Mouse (Mus musculus) stomach, embryonic 16.5 days (tissue): ENCODE measurements at regions not wholly inside any gene's neighbourhood (a gene's known extent, or its start where the extent isn't known, plus 50 kb on each side); places are given as distances from the start of the nearest gene placed in this dataset.
A peak's percentile ranks its signal among the peaks of the same experiment; 100 is the strongest.

Experiments used
- ATAC-seq: fragments of 200-750 bp; cut with Nextera tagmentation; 2 replicates; pipeline ENCODE4 v1.8.0; 2017; ENCODE audit warnings: moderate number of reproducible peaks, moderate TSS enrichment; ENCODE audit not compliant: insufficient read depth, low FRiP score
- H3K27ac ChIP-seq: fragments of 300-500 bp; sonication (generic); 2 replicates; pipeline ENCODE4 v1.5.1; 2014; ENCODE audit warnings: low read length
- H3K27me3 ChIP-seq: fragments of 300-500 bp; sonication (generic); 2 replicates; pipeline ENCODE4 v1.6.1; 2014; ENCODE audit warnings: low read length, control low read depth, mixed read lengths; ENCODE audit not compliant: control insufficient read depth, insufficient read depth
- H3K36me3 ChIP-seq: fragments of 300-500 bp; sonication (generic); 2 replicates; pipeline ENCODE4 v1.6.1; 2014; ENCODE audit warnings: low read length; ENCODE audit not compliant: control insufficient read depth, insufficient read depth
- H3K4me1 ChIP-seq: fragments of 300-500 bp; sonication (generic); 2 replicates; pipeline ENCODE4 v1.6.1; 2014; ENCODE audit warnings: low read length, control low read depth, mixed read lengths; ENCODE audit not compliant: control insufficient read depth, insufficient read depth
- H3K4me2 ChIP-seq: fragments of 300-500 bp; sonication (generic); 2 replicates; pipeline ENCODE4 v1.6.1; 2014; ENCODE audit warnings: low read depth, low read length, mixed read lengths
- H3K4me3 ChIP-seq: fragments of 300-500 bp; sonication (generic); replicated peaks from 2 replicates; pipeline ENCODE4 v1.5.1; 2014; ENCODE audit warnings: mild to moderate bottlenecking, low read length
- H3K9ac ChIP-seq: fragments of 300-500 bp; sonication (generic); 2 replicates; pipeline ENCODE4 v1.6.1; 2014; ENCODE audit warnings: low read length
- H3K9me3 ChIP-seq: fragments of 300-500 bp; sonication (generic); replicated peaks from 2 replicates; pipeline ENCODE4 v1.6.1; 2016; ENCODE audit warnings: low read length, control low read depth; ENCODE audit not compliant: control insufficient read depth
- WGBS: fragments of 180-500 bp; shearing (Covaris S2); extraction: QIAGEN DNeasy Blood & Tissue Kit; methylation state at CpG from one replicate; pipeline ENCODE4 v1.1.7; 2014; 5-methylcytosine and 5-hydroxymethylcytosine counted together

DNA sequence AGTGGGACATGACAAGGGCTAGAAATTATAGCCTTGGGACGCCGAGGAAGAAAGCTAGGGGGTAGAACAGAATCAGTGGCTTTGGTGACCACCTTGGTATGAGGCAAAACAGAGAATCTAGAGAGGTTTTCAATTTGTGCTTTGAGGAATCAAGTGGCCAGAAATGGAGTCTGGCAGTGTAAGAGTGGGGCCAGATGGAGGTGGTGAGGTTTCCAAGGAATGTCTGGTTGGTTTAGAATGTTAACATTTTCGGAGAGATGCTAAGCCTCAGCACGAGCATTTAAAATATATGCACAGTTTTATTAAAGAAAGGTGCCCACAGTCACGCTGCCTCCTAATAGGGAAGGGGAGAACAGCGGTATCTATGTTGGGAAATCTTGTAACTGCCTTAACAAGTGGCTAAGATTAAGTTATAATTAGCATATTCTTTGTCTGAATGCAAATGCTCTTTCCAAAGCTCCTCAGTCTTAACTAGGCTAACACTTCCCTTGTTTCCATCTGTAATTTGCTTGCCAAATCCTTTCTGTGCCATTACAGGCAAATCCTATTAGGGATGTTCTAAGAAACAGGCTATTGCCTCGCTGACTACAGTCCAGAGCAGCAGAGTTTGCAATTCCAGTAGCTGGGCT, 117.9 kb upstream of the Pbx1 start:
- no peak overlapping the region for H3K9ac ChIP-seq
- no peak overlapping the region for H3K4me2 ChIP-seq
- H3K9me3 ChIP-seq = no peaks in the 10 kb centered on the region
- H3K4me1 ChIP-seq = no peaks in the 10 kb centered on the region
- ATAC-seq = no peak
- H3K36me3 ChIP-seq = no peaks in the 10 kb centered on the region
- WGBS = 51% methylated on average over 7 of the region's 7 CpGs
- H3K27ac ChIP-seq = no peak overlapping the region
- H3K27me3 ChIP-seq = no peaks in the 10 kb centered on the region
- no peak overlapping the region for H3K4me3 ChIP-seq

GRCm38 (mm10) chr1:168546156-168546555, 114.1 kb upstream of the Pbx1 start:
- ATAC-seq = no peak
- Histone ChIP-seq H3K27me3 (no peaks in the 10 kb centered on the region), H3K36me3 (no peaks in the 10 kb centered on the region), H3K4me3 (no peak overlapping the region), H3K4me1 (0 out of 2 replicates have a peak, but pooled peaks cover 1% of the 10 kb centered on the region), H3K27ac (no peak overlapping the region), H3K9ac (no peak overlapping the region), H3K9me3 (no peaks in the 10 kb centered on the region), H3K4me2 (no peak overlapping the region)
- 86% methylated on average over 3 of the region's 3 CpGs for WGBS

DNA sequence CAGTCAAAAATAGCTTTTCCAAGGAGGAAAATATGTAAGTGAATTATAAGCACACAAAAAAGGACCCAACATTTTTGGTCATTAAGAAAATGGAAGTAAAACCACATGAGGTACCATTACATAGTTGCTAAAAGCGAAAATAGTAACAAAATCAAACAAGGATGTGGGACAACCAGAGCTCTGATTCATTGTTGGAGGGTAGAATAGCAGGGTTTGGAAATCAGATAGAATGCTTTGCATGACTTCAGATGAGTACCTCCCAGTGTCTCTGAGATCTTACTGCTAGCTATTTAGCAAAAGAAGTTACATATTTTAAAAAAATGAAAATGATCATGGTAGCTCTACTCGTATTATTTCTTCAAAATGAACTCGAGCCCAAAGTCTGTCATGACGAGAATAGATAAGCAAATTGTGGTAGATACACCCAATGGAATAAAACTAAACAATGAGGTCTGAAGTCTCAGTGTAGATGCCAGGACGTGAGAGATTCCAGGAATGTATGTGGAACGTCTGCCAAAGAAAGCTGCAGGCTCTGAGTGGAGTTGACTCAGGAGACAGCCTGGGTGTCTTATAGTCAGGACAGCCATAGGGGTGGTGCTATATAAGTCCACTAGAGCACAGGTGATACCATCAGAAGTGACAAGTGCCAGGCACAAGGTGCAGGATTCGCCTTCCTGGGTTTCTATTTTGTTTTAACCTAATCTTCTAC, 113.2 kb upstream of the Pbx1 start:
- no peaks in the 10 kb centered on the region for H3K27me3 ChIP-seq
- H3K9ac ChIP-seq = no peak overlapping the region
- H3K9me3 ChIP-seq = no peaks in the 10 kb centered on the region
- H3K4me1 ChIP-seq = 0 out of 2 replicates have a peak, but pooled peaks cover 3% of the 10 kb centered on the region
- 52% methylated on average over 7 of the region's 7 CpGs for WGBS
- ATAC-seq = no peak
- no peak overlapping the region for H3K27ac ChIP-seq
- H3K4me3 ChIP-seq = no peak overlapping the region
- no peaks in the 10 kb centered on the region for H3K36me3 ChIP-seq
- no peak overlapping the region for H3K4me2 ChIP-seq

DNA sequence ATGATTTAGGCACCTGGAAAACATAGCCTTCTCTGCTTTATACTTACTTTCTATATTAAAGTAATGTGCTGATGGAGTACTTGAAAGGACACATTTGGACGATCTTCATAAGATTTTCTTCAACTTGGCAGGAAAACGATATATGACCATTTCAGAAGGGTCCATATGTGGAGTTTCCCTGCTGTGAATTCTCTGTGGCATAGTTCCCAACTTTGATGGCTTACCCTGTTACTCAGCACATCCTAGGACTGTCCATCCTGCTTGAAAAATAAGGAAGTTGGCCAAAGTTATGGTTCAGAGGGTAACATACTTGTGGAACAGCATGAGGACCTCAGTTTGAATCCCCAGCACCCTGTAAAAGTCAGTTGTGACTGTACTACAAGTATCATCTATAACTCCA, 109.2 kb upstream of the Pbx1 start:
- Histone ChIP-seq H3K27me3 (no peaks in the 10 kb centered on the region), H3K9ac (no peak overlapping the region), H3K4me2 (no peak overlapping the region), H3K36me3 (no peaks in the 10 kb centered on the region), H3K4me3 (no peak overlapping the region), H3K9me3 (no peaks in the 10 kb centered on the region), H3K27ac (no peak overlapping the region), H3K4me1 (0 out of 2 replicates have a peak, but pooled peaks cover 3% of the 10 kb centered on the region)
- ATAC-seq = no peak
- 59% methylated on average over 2 of the region's 2 CpGs for WGBS

DNA sequence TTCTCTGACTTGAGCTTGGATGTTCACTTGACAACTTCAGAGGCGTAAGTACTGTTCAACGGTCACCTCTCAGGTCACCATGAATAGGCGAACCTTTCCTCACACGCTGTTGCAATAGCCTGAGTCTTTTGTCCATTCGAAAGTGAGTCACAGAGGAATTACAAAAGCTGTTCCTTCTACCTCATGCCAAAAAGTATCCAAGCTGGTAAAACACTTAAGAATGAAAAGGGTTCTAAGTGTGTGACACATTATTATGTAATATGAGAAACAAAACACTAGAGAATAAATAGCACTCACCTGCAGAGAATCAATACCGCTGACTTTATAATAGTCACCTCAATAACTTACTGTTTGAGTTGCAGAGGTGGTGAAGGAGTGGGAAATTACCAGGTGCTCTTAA, 86.0 kb upstream of the Pbx1 start:
- H3K27ac ChIP-seq = no peak overlapping the region
- no peaks in the 10 kb centered on the region for H3K36me3 ChIP-seq
- H3K4me3 ChIP-seq = no peak overlapping the region
- WGBS = 75% methylated on average over 6 of the region's 6 CpGs
- no peaks in the 10 kb centered on the region for H3K4me1 ChIP-seq
- no peaks in the 10 kb centered on the region for H3K9me3 ChIP-seq
- H3K27me3 ChIP-seq = no peaks in the 10 kb centered on the region
- no peak overlapping the region for H3K4me2 ChIP-seq
- no peak for ATAC-seq
- H3K9ac ChIP-seq = no peak overlapping the region

DNA sequence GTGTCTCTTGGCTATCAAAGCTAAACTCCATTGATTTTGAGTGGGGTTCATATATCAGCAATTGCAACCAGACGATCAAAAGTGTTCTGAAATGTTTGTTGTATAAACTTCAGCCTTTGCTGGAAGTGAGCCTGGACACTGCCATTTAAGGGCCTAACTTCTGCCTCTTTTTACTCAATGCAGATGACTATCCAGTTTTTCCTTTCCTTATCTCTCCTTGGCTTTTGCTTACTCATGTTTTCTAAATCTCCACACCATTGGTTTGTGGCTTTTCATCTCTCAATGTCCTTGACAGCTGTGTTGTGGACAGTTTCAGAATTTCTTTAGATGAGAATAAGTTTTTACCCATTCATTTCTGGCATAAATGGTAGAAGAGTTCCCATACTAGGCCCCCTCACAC, 74.3 kb upstream of the Pbx1 start:
- no peak overlapping the region for H3K9ac ChIP-seq
- H3K27ac ChIP-seq = no peak overlapping the region
- 0 out of 2 replicates have a peak, but pooled peaks cover 1% of the 10 kb centered on the region for H3K4me1 ChIP-seq
- no peaks in the 10 kb centered on the region for H3K36me3 ChIP-seq
- no peak overlapping the region for H3K4me2 ChIP-seq
- H3K4me3 ChIP-seq = no peak overlapping the region
- WGBS = 38% methylated on average over 1 of the region's 1 CpGs
- no peaks in the 10 kb centered on the region for H3K27me3 ChIP-seq
- no peaks in the 10 kb centered on the region for H3K9me3 ChIP-seq
- no peak for ATAC-seq

GRCm38 (mm10) chr1:168504773-168505172, 72.7 kb upstream of the Pbx1 start:
- no peaks in the 10 kb centered on the region for H3K27me3 ChIP-seq
- no peak overlapping the region for H3K9ac ChIP-seq
- no peak for ATAC-seq
- no peak overlapping the region for H3K4me3 ChIP-seq
- no peak overlapping the region for H3K4me2 ChIP-seq
- 0 out of 2 replicates have a peak, but pooled peaks cover 2% of the 10 kb centered on the region for H3K4me1 ChIP-seq
- H3K36me3 ChIP-seq = no peaks in the 10 kb centered on the region
- H3K9me3 ChIP-seq = no peaks in the 10 kb centered on the region
- 65% methylated on average over 9 of the region's 9 CpGs for WGBS
- H3K27ac ChIP-seq = no peak overlapping the region

GRCm38 (mm10) chr1:168502266-168502665, 70.2 kb upstream of the Pbx1 start:
- 46% methylated on average over 7 of the region's 7 CpGs for WGBS
- peak; percentile 68; the same call in 1 of the 2 replicates for ATAC-seq
- no peak overlapping the region for H3K4me2 ChIP-seq
- 0 out of 2 replicates have a peak, but pooled peaks cover 2% of the 10 kb centered on the region for H3K4me1 ChIP-seq
- H3K27ac ChIP-seq = no peak overlapping the region
- no peaks in the 10 kb centered on the region for H3K9me3 ChIP-seq
- H3K27me3 ChIP-seq = no peaks in the 10 kb centered on the region
- H3K4me3 ChIP-seq = no peak overlapping the region
- H3K9ac ChIP-seq = no peak overlapping the region
- no peaks in the 10 kb centered on the region for H3K36me3 ChIP-seq

GRCm38 (mm10) chr1:168501375-168502169, 69.5 kb upstream of the Pbx1 start:
- no peak for ATAC-seq
- Histone ChIP-seq H3K4me2 (no peak overlapping the region), H3K9ac (no peak overlapping the region), H3K27ac (no peak overlapping the region), H3K27me3 (no peaks in the 10 kb centered on the region), H3K9me3 (no peaks in the 10 kb centered on the region), H3K4me3 (no peak overlapping the region), H3K4me1 (0 out of 2 replicates have a peak, but pooled peaks cover 2% of the 10 kb centered on the region), H3K36me3 (no peaks in the 10 kb centered on the region)
- WGBS = 26% methylated on average over 4 of the region's 4 CpGs
